Mouse (Mus musculus): ENCODE data around the gene Pycr1. TPM values are rescaled to one million over a fixed set of nuclear protein-coding genes. Genes with fewer than 3 reads are reported as not detected.

Pycr1 gene
- polyA plus RNA-seq, 2 experiments: 56.9 to 66.4 TPM

GRCm38 (mm10) chr11:120618619-120619535 is 24.7 kb downstream of the Pycr1 start:
- no peak overlapping the region for H3K4me3 ChIP-seq (replicated peaks; ENCODE audit: low read length)
- 95% methylated on average over 25 of the region's 25 CpGs for WGBS
- H3K27me3 ChIP-seq (ENCODE audit: control insufficient read depth, insufficient read depth, low read length): no peaks in the 10 kb centered on the region
- no peak overlapping the region for H3K27ac ChIP-seq (replicated peaks; ENCODE audit: low read depth, low read length)
- H3K9me3 ChIP-seq (ENCODE audit: control insufficient read depth, low read length): no peaks in the 10 kb centered on the region
- TF ChIP-seq POLR2A (IDR thresholded peaks at IDR 0.05; ENCODE audit: borderline replicate concordance, extremely low read depth, insufficient read depth, insufficient read length): no peak
- peaks cover 63% of the 10 kb centered on the region for H3K36me3 ChIP-seq (ENCODE audit: control insufficient read depth, insufficient read depth, low read length)
- no peak overlapping the region for H3K9ac ChIP-seq (ENCODE audit: low read depth, low read length, severe bottlenecking)
- ATAC-seq (ENCODE audit: low FRiP score, low read depth): no peak
- H3K4me1 ChIP-seq (ENCODE audit: control insufficient read depth, insufficient read depth, low read length): peaks cover 11% of the 10 kb centered on the region
- DNase-seq (ENCODE audit: low spot score): no peak
- no peak overlapping the region for H3K4me2 ChIP-seq (replicated peaks; ENCODE audit: low read depth, low read length, severe bottlenecking)

- Histone ChIP-seq H3K4me2 (replicated peaks; ENCODE audit: low read depth, low read length, severe bottlenecking) (peak within 1 kb of the TSS; percentile 82), H3K4me3 (replicated peaks; ENCODE audit: low read length) (peak within 1 kb of the TSS; percentile 87), H3K4me1 (ENCODE audit: control insufficient read depth, insufficient read depth, low read length) (peaks cover 11% of the 10 kb centered on the region), H3K9ac (ENCODE audit: low read depth, low read length, severe bottlenecking) (peak within 1 kb of the TSS; percentile 72), H3K27me3 (ENCODE audit: control insufficient read depth, insufficient read depth, low read length) (no peaks in the 10 kb centered on the region), H3K36me3 (ENCODE audit: control insufficient read depth, insufficient read depth, low read length) (peaks cover 67% of the 10 kb centered on the region), H3K27ac (replicated peaks; ENCODE audit: low read depth, low read length) (0 out of 2 replicates have a peak within 1 kb of the TSS, but pooled peaks have one; percentile 43), H3K9me3 (ENCODE audit: control insufficient read depth, low read length) (no peaks in the 10 kb centered on the region)
- peak; percentile 89 for DNase-seq (ENCODE audit: low spot score)
- TF ChIP-seq POLR2A (IDR thresholded peaks at IDR 0.05; ENCODE audit: borderline replicate concordance, extremely low read depth, insufficient read depth, insufficient read length): no peak
- ATAC-seq (ENCODE audit: low FRiP score, low read depth): peak; percentile 94
- under 1% methylated on average over 48 of the region's 56 CpGs for WGBS
Measured at GRCm38 (mm10) chr11:120617519-120618112, 26.0 kb downstream of the Pycr1 start, which contains the start of gene Pcyt2. Pcyt2 (minus strand) TSS chr11:120617936.

- H3K9ac ChIP-seq (ENCODE audit: low read depth, low read length, severe bottlenecking): peak overlapping the region; percentile 72
- DNase-seq (ENCODE audit: low spot score) (no peak), ATAC-seq (ENCODE audit: low FRiP score, low read depth) (no peak)
- peaks cover 11% of the 10 kb centered on the region for H3K4me1 ChIP-seq (ENCODE audit: control insufficient read depth, insufficient read depth, low read length)
- TF ChIP-seq POLR2A (IDR thresholded peaks at IDR 0.05; ENCODE audit: borderline replicate concordance, extremely low read depth, insufficient read depth, insufficient read length): no peak
- H3K4me3 ChIP-seq (replicated peaks; ENCODE audit: low read length): peak overlapping the region; percentile 87
- no peaks in the 10 kb centered on the region for H3K27me3 ChIP-seq (ENCODE audit: control insufficient read depth, insufficient read depth, low read length)
- H3K9me3 ChIP-seq (ENCODE audit: control insufficient read depth, low read length): no peaks in the 10 kb centered on the region
- peak overlapping the region; percentile 82 for H3K4me2 ChIP-seq (replicated peaks; ENCODE audit: low read depth, low read length, severe bottlenecking)
- WGBS: 55% methylated on average over 4 of the region's 4 CpGs
- H3K36me3 ChIP-seq (ENCODE audit: control insufficient read depth, insufficient read depth, low read length): peaks cover 71% of the 10 kb centered on the region
- no peak overlapping the region for H3K27ac ChIP-seq (replicated peaks; ENCODE audit: low read depth, low read length)
Measured at GRCm38 (mm10) chr11:120616617-120617294, 26.8 kb downstream of the Pycr1 start.

GRCm38 (mm10) chr11:120615606-120616203 is 27.9 kb downstream of the Pycr1 start:
- H3K27ac ChIP-seq (replicated peaks; ENCODE audit: low read depth, low read length): no peak overlapping the region
- H3K27me3 ChIP-seq (ENCODE audit: control insufficient read depth, insufficient read depth, low read length): no peaks in the 10 kb centered on the region
- H3K36me3 ChIP-seq (ENCODE audit: control insufficient read depth, insufficient read depth, low read length): peaks cover 72% of the 10 kb centered on the region
- WGBS: 94% methylated on average over 11 of the region's 11 CpGs
- TF ChIP-seq POLR2A (IDR thresholded peaks at IDR 0.05; ENCODE audit: borderline replicate concordance, extremely low read depth, insufficient read depth, insufficient read length): no peak
- H3K9me3 ChIP-seq (ENCODE audit: control insufficient read depth, low read length): no peaks in the 10 kb centered on the region
- no peak overlapping the region for H3K4me2 ChIP-seq (replicated peaks; ENCODE audit: low read depth, low read length, severe bottlenecking)
- H3K4me3 ChIP-seq (replicated peaks; ENCODE audit: low read length): no peak overlapping the region
- ATAC-seq (ENCODE audit: low FRiP score, low read depth) (no peak), DNase-seq (ENCODE audit: low spot score) (no peak)
- H3K9ac ChIP-seq (ENCODE audit: low read depth, low read length, severe bottlenecking): no peak overlapping the region
- H3K4me1 ChIP-seq (ENCODE audit: control insufficient read depth, insufficient read depth, low read length): peaks cover 11% of the 10 kb centered on the region

DNA sequence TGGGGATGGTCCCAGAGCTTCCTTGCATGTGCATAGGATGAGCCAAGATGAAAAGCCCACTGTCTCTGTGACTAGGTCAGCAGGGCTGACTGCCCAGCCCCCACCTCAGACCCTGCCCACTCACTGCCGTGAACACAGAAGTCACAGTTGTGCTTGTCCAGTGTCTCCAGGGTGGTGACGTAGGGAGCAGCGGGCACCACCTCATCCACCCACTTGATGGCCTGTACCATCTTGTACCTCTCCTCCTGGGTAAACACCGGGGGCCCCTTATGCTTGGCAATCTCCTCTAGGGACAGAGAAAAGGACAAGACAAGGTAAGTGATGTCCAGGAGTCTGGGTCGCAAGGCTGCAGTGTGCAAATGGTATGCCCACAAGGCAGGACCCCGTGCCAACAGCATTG is 28.4 kb downstream of the Pycr1 start:
- Histone ChIP-seq H3K4me2 (replicated peaks; ENCODE audit: low read depth, low read length, severe bottlenecking) (no peak overlapping the region), H3K36me3 (ENCODE audit: control insufficient read depth, insufficient read depth, low read length) (peaks cover 72% of the 10 kb centered on the region), H3K9ac (ENCODE audit: low read depth, low read length, severe bottlenecking) (no peak overlapping the region), H3K27me3 (ENCODE audit: control insufficient read depth, insufficient read depth, low read length) (no peaks in the 10 kb centered on the region), H3K4me3 (replicated peaks; ENCODE audit: low read length) (no peak overlapping the region), H3K27ac (replicated peaks; ENCODE audit: low read depth, low read length) (no peak overlapping the region), H3K9me3 (ENCODE audit: control insufficient read depth, low read length) (no peaks in the 10 kb centered on the region), H3K4me1 (ENCODE audit: control insufficient read depth, insufficient read depth, low read length) (peaks cover 11% of the 10 kb centered on the region)
- DNase-seq (ENCODE audit: low spot score) (no peak), ATAC-seq (ENCODE audit: low FRiP score, low read depth) (no peak)
- WGBS: 98% methylated on average over 6 of the region's 6 CpGs
- no peak for TF ChIP-seq POLR2A (IDR thresholded peaks at IDR 0.05; ENCODE audit: borderline replicate concordance, extremely low read depth, insufficient read depth, insufficient read length)

Data from limb, embryonic 14.5 days (tissue).